Mouse (Mus musculus) urinary bladder, postnatal 25 days (tissue): Measurements from ENCODE around the gene Kmo.

Source experiments
- DNase-seq: peaks from one replicate; pipeline ENCODE4 v3.0.0; 2022; ENCODE audit warnings: low spot score

Kmo gene

DNA sequence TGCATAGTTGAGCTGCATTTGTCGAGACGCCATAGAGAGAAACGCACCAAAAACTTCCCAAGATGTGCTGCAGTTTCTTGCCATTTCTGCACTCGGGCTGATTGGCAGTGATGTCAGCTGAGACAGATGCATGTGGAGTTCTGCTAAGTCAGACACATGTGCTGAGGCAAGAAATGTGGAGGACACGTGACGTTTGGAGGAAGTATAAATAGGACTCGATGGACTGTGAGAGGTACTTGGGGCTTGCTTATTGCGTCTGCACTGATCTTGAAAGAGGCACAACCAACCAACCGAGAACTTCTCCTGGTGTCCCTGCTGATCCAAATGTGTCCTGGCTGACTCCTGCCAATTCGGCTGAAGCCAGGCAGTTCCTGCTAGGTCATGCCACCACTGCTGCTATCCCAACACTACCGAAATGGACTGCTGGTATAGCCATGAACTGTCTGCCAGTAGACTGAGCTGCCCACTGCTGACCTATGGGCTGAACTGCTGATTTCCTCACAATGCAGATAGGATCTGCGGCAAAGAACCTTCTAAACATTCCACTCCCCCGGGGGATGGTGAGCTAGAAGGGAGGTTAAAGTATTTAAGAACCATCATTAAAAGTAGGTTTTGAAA is at the start of gene Kmo:
Gene Kmo, plus strand, starts transcription at position 568 of the 618 bp plus-strand sequence.
- no peak for DNase-seq

DNA sequence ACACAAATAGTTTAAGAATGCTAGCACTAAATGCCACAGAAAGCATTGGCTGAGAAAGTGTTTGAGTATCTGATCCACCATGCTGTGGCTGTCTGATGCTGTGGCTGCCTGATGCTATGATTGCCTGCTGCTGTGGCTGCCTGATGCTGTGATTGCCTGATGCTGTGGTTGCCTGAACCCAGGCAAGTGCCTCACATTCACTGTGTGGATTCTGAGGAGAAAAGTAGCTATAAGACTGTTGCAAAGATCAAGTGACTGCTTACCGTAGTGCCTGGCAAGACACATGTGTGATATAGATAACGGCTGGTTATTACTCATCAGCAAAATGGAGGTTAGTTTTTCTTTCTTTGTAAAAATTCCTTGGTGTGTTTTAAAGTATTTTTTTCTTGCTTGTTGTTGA is 46.1 kb upstream of the Kmo start:
- no peak for DNase-seq

DNA sequence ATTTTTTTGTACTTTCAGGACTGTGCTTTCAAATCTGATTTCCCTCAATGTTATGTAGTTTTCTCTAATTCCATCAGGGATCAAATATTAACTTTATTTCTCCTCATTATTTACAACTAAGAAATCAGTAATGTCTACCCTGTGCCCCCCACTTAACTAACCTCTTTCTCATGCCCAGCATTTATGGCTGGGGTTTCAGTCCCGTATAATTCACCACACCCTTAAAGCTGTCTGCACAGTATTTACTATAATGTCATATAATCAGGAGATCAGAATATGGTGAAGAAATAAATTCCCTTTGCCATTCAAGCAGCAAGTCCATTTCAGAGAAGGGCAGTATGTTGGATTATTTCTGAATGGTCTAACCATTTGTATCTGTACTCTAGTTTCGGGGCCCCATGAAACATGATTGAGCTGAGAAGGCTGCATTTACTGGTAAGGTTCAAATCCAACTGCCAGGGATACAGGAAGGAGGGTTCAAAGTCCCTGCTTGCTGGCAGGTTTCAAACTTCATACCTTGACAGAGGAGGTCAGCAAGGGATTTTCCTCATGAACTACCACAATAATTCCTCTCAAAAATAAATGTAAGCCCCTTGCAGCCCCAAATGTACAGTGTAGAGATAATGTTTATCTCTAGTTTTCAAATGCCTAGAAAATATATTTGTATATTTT is 41.6 kb upstream of the Kmo start:
- no peak for DNase-seq

DNA sequence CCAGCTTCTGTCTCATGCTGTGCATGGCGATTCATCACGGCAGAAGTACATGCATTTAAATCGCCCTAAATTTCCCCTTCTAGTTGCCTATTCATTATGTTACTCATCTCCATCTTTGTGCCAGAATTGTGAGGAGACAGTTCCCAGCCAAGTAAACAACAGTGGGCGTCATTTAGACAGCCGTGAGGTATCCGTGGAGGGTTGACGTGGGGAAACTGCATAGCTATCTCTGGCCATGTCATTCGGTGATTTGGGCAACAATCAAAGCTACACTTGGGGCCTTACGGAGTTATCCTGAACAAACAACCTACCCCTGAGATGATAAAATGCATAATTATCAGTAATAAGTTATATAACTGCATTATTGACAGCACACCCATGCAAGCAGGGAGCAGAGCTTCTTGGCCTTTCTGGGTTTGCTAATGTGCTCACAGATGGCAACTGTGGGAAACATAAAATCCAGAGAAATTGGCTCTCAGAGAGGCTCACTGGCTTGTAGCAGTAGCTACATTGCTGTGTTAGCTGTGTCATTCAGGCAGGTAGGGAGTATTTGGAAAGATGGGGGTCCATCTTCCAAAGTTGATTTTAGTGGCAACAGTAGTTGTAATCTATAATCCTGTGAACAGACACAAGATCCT is 40.5 kb upstream of the Kmo start:
- DNase-seq = no peak

DNA sequence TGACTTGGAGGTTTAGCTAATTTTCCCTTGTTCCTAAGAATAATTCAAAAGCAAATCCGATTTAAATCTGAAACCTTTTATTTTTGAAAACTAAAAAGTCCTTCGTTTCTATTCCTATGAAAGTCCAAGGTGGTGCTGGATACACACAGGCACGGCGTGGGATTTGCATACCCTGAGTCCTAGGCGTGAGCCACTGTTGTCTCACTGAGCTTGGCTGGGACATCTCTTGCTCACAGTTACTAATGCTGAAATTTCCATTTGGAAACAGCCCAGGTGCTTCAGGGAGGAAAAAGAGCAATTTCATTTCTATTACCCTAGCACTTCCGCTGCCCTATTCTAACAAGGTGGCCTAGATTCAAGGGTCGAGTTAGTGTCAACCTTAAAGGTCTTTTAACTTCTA is 39.8 kb upstream of the Kmo start:
- DNase-seq = no peak

DNA sequence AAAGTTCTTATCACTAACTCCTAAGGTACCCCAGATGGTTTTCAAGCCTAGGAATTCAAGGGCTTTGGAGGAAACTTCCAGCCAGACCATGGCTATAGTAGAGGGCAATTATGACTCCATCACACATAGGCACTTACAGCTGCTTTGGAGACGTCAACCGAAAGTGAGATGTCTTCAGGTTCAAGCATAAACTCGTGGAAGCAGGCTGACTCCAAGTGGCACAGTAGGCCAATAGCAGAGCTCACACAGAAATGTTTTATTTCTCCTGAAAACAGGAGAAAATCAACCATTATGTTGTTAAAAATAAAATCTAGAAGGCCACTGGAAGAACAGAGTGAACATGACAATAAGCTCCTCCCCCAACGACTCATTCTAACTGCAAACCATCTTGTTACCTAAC is 37.4 kb upstream of the Kmo start:
- no peak for DNase-seq

DNA sequence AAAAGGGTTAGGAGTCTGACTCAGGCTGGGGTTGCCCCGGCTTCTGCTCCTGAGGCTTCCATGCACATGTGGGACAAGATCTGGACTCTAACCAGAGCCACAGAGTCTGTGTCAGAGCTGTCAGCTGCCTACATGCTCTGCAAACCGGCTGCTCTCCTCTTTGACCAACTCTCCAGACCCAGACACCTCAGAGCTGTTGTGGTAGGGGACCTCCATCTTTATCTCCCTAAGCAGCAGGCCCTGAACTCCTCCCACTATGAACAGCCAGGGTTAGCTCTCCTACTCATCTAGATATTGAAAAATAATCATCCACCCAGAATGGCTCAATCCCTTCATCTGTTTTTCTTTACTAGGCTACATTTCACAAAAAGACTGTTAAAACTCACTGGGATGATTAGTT is 34.9 kb upstream of the Kmo start:
- no peak for DNase-seq

DNA sequence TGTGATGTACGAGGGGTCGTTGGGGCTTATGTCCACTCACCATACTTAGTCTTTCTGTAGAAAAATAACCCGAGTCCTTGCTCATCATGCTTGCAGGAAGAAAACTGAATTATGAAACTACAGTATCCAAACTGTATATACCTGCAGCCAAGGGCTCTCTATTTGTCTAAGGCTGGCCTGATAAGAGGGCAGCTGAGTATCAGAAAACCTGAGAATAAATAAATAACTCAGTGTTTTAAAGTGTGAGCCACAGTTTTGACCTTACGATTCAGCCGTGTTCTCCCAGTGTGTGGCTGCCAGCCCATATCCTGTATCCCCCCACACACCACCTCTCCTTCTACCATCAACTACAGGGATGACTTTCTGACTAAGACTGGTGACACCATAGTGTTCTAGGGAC is 33.5 kb upstream of the Kmo start:
- DNase-seq = no peak

DNA sequence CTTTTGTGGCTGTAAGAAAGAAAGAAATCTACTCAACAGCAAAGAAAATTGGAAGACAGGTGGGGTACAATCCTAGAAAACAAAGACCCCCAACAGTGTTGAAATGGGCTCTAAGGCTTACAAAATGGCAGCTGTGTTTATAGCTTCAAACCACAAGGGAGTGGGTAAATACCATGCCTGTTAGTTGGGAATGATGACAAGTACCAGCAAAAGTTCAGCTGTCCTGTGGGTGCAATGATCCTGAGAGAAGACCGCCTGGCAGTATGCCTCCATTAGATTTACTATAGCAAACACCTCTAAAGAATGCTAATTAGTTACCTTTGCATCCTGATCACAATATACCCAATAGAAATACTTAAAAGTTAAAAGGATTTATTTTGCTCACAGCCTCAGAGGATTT is 27.3 kb upstream of the Kmo start:
- no peak for DNase-seq

DNA sequence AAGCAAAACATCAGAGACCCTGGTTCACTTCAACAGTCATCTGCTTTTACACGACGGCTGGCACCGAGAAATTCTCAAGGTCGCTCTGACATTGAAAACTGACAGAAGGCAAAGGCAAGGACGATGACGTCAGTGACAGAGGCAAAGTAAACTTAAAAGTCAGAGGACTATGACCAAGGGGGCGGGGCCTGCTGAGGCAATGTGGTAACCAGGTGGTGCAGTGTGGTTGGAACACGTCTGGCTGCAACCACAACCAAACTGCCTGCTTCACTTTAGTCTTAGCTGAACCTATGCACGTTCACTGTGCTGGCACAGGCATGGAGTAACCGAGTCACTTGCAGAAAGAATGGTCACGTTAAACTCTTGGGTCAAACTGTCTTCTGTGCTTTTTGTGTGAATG is 17.9 kb upstream of the Kmo start:
- no peak for DNase-seq

DNA sequence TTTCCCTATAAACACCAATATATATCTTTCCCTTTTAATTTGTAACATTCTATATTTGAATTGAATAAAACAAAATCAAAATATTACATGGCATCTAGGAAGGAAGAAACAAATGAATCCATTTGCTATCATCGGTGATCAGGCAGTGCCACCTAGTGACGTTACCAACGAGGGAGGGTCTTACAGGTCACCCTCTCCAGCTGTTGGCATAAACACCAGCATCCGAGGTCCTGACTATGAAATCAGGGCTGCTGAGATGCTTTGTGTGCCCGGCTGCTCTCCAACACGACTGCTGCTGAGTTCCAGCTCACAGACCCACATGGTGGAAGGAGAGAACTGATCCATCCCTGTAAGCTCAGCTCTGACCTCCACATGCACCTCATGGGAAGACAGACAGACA is 16.8 kb upstream of the Kmo start:
- no peak for DNase-seq

DNA sequence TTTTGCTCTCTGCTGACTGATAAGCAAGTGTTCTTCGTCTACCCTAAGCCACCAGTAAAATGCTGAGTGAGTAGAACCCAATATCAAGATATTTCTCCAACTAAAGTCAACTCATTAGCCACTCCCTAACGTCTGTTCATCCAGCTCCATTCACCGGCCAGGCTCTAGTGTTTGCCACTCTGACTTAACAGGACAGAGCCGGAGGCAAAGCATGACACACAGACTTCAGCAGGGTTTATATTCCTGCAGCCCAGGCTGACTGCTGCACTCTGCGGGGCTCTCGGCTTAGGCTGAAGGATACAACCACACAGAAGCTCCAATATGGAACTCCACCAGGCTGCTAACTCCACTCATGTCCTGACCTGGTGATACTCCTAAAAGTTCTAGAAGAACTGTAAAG is 12.9 kb upstream of the Kmo start:
- DNase-seq = no peak

DNA sequence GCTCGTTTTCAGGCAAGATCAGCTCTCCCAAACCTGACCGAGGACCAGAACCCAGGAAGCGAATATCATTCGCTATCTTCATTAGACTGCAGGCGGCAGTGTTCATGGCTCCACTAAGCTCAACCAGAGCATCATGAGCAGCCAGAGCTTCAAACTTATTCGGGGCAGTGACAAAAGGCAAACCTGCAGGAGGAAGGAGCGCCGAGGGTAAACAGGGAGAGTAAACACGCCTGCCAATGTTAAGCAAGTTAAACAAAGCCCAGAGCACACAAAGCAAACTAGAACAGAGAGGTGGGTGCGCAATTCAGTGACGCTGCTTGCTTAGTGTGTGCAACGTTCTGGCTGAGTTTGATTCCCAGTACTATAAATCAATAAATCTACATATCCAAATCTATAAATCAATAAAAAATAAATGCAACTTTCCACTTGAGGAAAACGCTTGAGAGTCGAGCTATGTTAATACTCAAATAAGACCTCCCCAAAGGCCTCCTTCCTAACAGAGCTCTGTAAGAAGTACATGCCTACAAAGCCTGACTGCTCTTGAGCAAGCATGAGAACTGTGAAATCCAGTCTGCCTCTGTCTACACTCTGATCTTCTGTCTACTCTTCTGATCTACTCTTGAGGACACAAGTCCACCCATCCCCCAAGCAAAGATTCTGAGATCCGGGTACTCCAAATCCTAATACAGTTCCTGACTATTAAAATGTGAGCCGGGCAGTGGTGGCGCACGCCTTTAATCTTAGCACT is 12.2 kb upstream of the Kmo start:
- DNase-seq = no peak

DNA sequence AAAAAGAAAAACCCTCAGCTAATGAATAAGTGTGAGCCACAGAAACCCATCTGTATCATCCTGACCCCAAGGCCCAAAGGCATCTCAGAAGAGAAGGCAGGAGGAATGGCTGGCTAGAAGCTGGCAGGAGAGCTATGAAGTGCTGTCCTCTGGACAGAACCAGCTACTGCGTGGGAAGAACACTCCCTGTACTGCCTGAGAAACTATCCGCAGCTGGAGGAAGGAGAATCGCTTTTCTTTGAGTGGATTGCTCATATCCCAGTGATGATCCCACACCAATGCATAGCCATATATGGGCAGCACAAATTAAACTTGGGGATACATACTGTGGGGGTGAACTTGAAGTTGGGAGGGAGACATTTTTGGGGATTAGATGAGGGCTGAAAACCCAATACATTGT is 11.5 kb upstream of the Kmo start:
- DNase-seq = no peak

DNA sequence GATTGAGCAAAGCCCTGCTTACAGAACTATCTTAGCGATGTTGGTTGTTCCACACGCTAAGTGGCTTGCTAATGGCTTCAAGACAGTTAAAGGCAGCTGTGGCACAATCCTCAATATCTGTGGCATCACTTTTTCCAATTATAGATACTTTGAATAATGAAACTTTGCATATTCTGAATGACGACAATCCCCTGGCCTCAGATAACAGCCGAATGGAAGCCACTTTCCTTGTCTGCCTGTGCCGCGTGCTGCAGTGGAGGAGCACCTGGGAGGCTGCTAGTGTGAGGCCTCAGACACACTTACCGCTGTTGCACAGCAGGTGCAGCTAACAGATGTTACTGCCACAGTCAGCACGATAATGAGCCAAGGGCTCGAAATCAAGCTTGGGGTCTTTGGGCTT is 5.2 kb upstream of the Kmo start:
- DNase-seq = no peak

DNA sequence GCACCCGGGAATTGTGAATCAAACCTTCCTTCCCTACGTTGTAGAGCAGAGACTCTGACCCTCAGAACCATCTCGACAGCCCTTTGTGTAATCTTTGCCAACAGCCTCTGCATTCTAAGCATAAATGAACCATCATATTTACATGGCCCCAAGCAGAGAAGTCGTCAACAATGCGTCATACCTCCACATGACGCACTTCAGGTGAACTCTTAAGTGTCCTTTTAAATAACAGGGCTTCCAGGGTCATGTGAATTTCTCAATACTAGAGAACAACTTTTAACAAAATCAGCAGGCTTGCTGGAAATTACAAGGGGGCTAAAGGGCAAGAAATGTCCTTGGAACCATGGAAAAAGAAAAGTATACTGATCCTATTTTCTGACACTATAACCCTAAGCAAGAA is 3.5 kb downstream of the Kmo start:
- no peak for DNase-seq

DNA sequence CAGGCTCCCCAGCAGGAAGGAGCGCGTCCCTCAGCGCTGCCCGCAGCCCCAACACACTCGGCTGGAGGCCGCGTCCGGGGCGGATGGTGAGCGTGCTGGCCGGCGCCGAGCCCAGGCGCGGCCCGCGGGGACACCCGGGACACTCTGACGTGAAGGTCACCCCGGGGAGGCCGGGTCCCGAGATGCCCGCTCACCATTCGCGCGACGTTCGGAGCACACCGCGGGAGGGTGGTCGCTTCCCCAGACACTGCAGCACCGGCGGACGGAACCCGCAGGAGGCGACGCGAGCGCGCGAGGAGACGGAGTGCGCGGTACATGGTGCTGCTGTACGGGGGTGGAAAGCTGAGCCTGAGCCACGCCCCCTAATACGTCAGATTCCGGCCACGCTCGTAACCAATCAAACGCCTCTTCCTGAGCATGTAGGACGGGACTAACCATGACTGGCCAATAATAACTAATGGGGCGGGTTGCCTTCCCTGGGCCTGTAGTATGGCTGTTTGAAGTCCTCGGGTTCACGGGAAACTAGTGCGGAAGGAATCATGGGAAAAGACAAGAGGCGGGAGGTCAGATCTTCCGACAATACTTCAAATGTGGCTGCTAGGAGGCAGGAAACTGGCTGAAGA is 5.2 kb downstream of the Kmo start, which contains the start of gene Fh1:
Gene Fh1, minus strand, starts transcription at position 379 of the 623 bp plus-strand sequence.
- DNase-seq = peak; percentile 90

DNA sequence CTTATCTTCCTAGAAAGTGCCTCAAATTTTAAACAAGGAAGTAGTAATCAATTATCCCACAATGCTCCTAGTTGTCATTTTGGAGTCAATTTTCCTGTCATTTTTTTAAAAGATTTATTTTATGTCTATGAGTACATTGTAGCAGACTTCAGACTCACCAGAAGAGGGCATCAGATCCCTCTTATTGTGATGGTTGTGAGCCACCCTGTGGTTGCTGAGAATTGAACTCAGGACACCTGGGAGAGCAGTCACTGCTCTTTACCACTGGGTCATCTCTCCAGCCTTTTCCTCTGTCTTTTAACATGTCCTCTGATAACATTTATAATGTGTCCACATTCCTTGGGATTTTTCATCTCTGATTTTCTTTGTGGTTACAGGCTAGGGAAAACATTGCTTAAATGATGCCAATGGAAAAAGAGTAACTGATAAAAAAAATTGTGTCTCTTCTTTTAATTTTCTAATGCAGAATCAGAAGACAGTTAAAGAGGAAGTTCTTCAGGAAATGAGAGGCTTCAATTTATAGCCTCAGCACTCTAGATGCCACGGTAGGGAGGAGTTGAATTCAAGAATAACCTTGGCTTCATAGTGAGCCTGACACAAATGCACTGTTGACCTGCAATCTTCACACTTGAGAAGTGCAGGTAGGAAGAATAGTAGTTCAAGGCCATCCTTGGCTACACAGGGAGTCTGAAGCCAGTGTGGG is 6.0 kb downstream of the Kmo start:
- DNase-seq = no peak

DNA sequence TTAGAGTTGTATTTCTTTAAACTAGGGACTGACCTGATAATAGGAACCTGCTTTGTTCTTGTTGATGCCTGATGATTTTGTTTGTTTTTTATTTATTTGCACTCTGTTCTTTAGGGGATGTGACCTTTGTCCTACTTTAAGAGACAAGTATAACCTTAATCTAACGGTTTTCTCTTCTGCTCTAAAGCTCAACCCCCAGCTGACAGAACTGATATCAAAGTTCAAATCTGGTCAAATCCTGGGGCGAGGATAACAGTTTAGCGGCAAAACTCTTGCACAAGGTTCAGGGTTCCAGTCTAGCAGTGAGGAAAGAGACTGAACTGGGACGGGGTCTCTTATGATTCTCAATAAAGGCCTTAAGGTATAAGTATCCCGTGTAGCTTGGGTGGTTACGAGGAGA is 9.1 kb downstream of the Kmo start:
- no peak for DNase-seq

DNA sequence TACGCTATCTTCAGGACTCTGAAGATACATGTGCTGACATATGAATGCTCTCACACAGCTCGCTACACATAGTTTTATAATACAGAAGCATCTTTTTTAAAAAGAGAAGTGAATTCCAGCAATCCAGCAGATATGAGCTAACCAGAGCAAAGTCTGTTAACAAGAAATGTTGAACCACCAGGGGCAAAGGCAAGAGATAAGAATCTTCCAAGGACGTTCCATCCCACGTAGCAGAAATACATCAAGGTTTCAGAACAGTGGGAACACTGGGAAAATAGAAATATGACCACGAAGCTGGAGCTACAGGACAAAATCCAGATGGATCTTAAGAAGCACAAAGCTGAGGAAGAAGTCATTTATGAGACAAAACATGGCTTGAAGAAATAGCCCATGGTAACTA is 10.2 kb downstream of the Kmo start:
- no peak for DNase-seq

DNA sequence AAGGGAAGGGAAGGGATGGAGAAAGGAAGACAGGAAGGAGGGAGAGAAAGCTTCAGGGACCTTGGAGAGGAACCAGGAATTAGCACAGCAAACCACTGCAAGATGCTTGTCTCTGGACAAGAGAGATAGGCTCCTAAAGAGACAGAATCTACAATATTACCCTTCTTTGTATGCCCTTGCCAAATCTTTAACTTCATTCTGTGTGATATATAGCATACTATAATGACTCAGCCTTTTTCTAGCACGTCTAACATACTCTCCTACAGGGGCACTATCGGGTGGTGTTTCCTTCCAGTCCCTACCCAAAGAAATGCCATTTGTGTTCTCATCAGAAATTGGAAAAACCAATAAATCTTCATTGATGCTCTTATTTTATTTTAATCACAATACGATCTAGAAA is 10.9 kb downstream of the Kmo start:
- DNase-seq = no peak

DNA sequence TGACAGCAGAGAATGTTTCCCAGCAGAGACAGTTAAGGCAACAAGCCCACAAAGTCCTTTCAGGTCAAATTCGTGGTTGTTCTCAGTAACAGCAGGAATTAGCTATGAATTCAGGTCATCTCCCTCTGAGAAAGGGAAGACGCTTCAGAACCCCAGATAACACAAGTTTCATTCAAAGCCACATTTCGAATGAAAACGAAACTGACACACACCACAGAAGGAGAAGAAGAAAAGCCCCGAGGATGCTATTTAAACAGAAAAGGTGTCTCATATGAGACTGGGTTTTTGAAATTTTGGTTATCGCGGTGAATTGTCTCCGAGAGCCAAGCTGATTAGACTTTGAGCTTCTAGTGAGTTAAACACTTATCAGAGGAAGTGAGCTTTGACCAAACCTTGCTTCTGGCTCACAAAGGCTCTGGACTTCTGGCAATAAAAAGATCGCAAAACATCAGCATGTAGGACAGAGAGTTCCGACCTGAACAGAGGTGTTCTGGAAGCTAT is 11.6 kb downstream of the Kmo start:
- DNase-seq = no peak
